Mouse (Mus musculus): Measurements from ENCODE around the gene Mob3b. TPM values are rescaled to one million over a fixed set of nuclear protein-coding genes. Genes with fewer than 3 reads are reported as not detected.

The Mob3b gene
- polyA plus RNA-seq, 1 experiment, result 2.6 TPM

DNA sequence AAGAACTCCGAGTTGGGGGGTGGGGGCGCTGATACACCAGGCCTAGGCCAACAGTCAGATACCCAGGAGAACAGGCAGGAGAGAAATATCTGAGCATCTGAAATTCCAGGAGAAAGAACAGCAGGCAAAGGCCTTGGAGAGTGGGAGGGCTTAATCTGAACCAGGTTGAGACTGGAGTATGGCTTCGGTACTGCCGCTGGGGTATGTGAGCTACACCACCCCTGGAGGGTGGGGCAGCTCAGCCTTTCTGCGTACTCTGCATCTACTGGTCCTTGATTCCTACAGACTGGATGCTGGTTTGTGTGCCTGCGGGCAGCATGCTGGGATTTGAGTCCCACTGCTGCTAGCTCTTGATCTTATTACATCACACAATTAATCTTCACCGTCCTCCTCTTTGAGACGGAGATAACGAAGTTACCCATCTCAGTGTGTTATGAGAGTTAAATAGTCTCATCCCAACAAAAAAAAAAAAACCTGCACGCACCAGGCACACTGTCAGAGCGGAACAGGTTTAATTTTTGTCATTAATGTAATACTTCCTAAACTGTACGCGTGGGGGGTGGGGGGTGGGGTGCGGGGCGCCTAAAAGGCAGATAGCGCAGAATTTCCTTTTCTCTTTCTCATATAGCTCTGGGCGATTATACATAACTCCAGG lies 57.9 kb downstream of the Mob3b start:
- DNase-seq, result no peak
- Histone ChIP-seq H3K4me3 (ENCODE audit: control insufficient read depth, insufficient read depth, low read length) (no peak overlapping the region), H3K27ac (ENCODE audit: control insufficient read depth, insufficient read depth, low read length) (no peak overlapping the region), H3K27me3 (ENCODE audit: control insufficient read depth, insufficient read depth, low read length) (no peaks in the 10 kb centered on the region), H3K36me3 (ENCODE audit: control insufficient read depth, insufficient read depth, low read length) (no peaks in the 10 kb centered on the region), H3K4me1 (replicated peaks; ENCODE audit: control insufficient read depth, insufficient read depth, low read length) (peaks cover 27% of the 10 kb centered on the region)
- 60% methylated on average over 17 of the region's 17 CpGs for WGBS
- TF ChIP-seq POLR2A (IDR thresholded peaks at IDR 0.05; ENCODE audit: control insufficient read depth, extremely low read depth, insufficient read depth, low read length, poor library complexity) (no peak), CTCF (IDR thresholded peaks at IDR 0.05; ENCODE audit: borderline replicate concordance, control insufficient read depth, extremely low read depth, insufficient read depth, low read length, poor library complexity) (no peak)

DNA sequence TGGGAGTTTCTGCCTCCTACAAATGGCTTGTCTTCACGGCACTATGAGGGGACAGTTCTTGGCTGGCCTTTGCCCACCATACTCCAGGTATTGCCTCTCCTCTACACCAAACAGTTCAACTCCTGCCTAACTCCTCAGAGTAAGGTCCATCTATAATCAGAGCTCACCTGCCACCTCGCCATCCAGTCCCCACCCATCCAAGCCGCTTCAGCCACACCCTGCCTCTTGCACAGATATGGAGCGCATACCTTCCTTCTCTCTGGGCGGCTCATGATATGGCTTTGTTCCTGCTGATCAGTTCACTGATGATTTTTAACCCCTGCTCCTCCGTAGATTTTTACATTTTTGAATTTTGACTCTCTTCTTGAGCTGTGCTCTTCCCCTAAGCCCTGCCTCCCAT lies 58.7 kb downstream of the Mob3b start:
- WGBS, result 98% methylated on average over 6 of the region's 6 CpGs
- Histone ChIP-seq H3K4me3 (ENCODE audit: control insufficient read depth, insufficient read depth, low read length) (no peak overlapping the region), H3K36me3 (ENCODE audit: control insufficient read depth, insufficient read depth, low read length) (no peaks in the 10 kb centered on the region), H3K27ac (ENCODE audit: control insufficient read depth, insufficient read depth, low read length) (no peak overlapping the region), H3K27me3 (ENCODE audit: control insufficient read depth, insufficient read depth, low read length) (no peaks in the 10 kb centered on the region), H3K4me1 (replicated peaks; ENCODE audit: control insufficient read depth, insufficient read depth, low read length) (peaks cover 27% of the 10 kb centered on the region)
- no peak for DNase-seq
- TF ChIP-seq CTCF (IDR thresholded peaks at IDR 0.05; ENCODE audit: borderline replicate concordance, control insufficient read depth, extremely low read depth, insufficient read depth, low read length, poor library complexity), result no peak

DNA sequence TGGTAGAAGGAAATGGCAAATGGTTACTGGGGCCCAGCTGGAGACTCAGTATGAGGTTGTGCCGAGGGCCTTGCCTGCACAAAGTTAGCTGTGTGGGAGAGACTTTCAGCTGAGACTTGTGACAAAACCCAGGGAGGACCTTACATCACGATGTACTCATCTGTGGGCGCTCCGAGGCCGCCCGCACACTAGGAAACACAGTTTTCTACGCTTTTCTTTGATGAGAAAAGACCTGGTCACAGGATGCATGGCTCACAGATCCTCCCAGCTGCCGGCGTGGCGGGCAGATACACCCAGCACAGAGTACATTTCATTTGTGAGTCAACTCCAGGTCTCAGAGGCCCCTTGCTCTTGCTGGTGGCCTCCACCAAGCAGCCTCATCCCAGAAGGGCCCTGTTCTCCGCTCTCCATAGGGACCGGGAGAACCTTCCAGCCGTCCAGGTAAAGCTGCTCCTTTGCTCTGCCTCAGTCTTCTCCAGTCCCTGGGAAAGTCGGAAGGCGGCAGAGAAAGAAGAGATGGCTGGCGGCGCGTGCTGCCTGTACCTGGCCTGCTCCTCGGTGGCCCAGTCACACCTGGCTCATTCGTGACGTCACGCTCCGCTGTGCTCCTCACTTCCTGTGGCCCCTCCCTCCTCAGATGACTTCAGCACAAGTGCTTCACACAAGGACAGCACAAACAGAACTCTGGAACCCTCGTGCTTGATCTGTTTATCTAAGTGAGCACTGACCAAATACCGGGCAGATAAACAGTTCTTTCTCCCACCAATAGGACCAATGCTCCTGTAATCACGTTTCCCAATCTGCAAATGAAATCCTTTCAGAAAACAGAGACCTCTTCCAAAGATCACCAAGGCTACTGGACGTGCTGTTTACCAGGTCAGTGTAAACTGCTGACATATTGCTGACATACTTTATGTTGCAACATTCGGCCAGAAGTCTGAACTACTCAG lies 60.8 kb downstream of the Mob3b start:
- TF ChIP-seq POLR2A (IDR thresholded peaks at IDR 0.05; ENCODE audit: control insufficient read depth, extremely low read depth, insufficient read depth, low read length, poor library complexity), result no peak
- TF ChIP-seq CTCF (IDR thresholded peaks at IDR 0.05; ENCODE audit: borderline replicate concordance, control insufficient read depth, extremely low read depth, insufficient read depth, low read length, poor library complexity), result 0 out of 2 replicates have a peak, but pooled peaks have one; percentile 25
- Histone ChIP-seq H3K27me3 (ENCODE audit: control insufficient read depth, insufficient read depth, low read length) (no peaks in the 10 kb centered on the region), H3K36me3 (ENCODE audit: control insufficient read depth, insufficient read depth, low read length) (no peaks in the 10 kb centered on the region), H3K4me1 (replicated peaks; ENCODE audit: control insufficient read depth, insufficient read depth, low read length) (peaks cover 27% of the 10 kb centered on the region), H3K27ac (ENCODE audit: control insufficient read depth, insufficient read depth, low read length) (peak overlapping the region; percentile 46; the same call in 1 of the 2 replicates), H3K4me3 (ENCODE audit: control insufficient read depth, insufficient read depth, low read length) (peak overlapping the region; percentile 18)
- WGBS, result 50% methylated on average over 28 of the region's 28 CpGs
- DNase-seq, result peak; percentile 69

- 91% methylated on average over 3 of the region's 3 CpGs for WGBS
Observed at GRCm38 (mm10) chr4:35092457-35092856, 64.8 kb downstream of the Mob3b start.

DNA sequence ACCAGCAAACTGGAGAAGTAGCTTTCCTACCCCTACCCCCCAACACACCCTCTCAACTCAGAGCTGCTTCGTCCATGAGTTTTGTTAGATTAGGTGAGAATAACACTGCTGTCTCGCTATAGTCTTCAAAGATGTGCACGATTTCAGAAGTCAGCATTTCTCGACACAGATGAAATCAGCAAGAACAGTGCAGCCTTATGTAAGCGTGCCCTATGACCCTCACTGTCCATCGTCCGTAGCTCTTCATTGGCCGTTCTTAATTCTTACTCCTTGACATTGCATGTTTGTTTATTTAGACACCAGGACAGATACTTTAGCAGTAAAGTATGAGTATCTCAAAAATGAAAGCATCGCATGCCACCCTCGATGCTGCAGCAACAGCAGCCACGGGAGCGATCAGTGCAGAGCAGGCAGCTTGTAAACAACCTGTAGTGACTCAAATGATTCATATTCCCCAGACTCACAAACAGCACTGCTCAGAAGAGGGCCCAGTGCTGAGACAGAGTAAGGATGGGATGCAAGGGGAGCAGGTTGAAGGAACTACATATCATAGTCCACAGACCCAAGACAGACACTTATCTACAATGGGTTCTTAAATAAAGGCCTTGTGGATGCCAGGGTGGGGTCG lies 66.0 kb downstream of the Mob3b start:
- Histone ChIP-seq H3K36me3 (ENCODE audit: control insufficient read depth, insufficient read depth, low read length) (no peaks in the 10 kb centered on the region), H3K27ac (ENCODE audit: control insufficient read depth, insufficient read depth, low read length) (no peak overlapping the region), H3K4me1 (replicated peaks; ENCODE audit: control insufficient read depth, insufficient read depth, low read length) (peaks cover 4% of the 10 kb centered on the region), H3K27me3 (ENCODE audit: control insufficient read depth, insufficient read depth, low read length) (no peaks in the 10 kb centered on the region), H3K4me3 (ENCODE audit: control insufficient read depth, insufficient read depth, low read length) (no peak overlapping the region)
- DNase-seq, result no peak
- no peak for TF ChIP-seq POLR2A (IDR thresholded peaks at IDR 0.05; ENCODE audit: control insufficient read depth, extremely low read depth, insufficient read depth, low read length, poor library complexity)
- TF ChIP-seq CTCF (IDR thresholded peaks at IDR 0.05; ENCODE audit: borderline replicate concordance, control insufficient read depth, extremely low read depth, insufficient read depth, low read length, poor library complexity), result no peak
- WGBS, result 96% methylated on average over 13 of the region's 13 CpGs

More at GRCm38 (mm10) chr4:35092457-35092856, 64.8 kb downstream of the Mob3b start:
- DNase-seq, result no peak
- Histone ChIP-seq H3K27me3 (ENCODE audit: control insufficient read depth, insufficient read depth, low read length) (no peaks in the 10 kb centered on the region), H3K27ac (ENCODE audit: control insufficient read depth, insufficient read depth, low read length) (no peak overlapping the region), H3K4me3 (ENCODE audit: control insufficient read depth, insufficient read depth, low read length) (no peak overlapping the region), H3K4me1 (replicated peaks; ENCODE audit: control insufficient read depth, insufficient read depth, low read length) (peaks cover 14% of the 10 kb centered on the region), H3K36me3 (ENCODE audit: control insufficient read depth, insufficient read depth, low read length) (no peaks in the 10 kb centered on the region)
- TF ChIP-seq CTCF (IDR thresholded peaks at IDR 0.05; ENCODE audit: borderline replicate concordance, control insufficient read depth, extremely low read depth, insufficient read depth, low read length, poor library complexity) (no peak), POLR2A (IDR thresholded peaks at IDR 0.05; ENCODE audit: control insufficient read depth, extremely low read depth, insufficient read depth, low read length, poor library complexity) (no peak)
